Mouse (Mus musculus): ENCODE results near the gene Ptbp1.
A peak's percentile ranks its signal among the peaks of the same experiment; 100 is the strongest.
"Not testable (repeated sequence)": the region's sequence is repeated elsewhere in the genome, so short reads cannot be mapped to it uniquely, and the experiment has no call there.

Ptbp1 gene

DNA sequence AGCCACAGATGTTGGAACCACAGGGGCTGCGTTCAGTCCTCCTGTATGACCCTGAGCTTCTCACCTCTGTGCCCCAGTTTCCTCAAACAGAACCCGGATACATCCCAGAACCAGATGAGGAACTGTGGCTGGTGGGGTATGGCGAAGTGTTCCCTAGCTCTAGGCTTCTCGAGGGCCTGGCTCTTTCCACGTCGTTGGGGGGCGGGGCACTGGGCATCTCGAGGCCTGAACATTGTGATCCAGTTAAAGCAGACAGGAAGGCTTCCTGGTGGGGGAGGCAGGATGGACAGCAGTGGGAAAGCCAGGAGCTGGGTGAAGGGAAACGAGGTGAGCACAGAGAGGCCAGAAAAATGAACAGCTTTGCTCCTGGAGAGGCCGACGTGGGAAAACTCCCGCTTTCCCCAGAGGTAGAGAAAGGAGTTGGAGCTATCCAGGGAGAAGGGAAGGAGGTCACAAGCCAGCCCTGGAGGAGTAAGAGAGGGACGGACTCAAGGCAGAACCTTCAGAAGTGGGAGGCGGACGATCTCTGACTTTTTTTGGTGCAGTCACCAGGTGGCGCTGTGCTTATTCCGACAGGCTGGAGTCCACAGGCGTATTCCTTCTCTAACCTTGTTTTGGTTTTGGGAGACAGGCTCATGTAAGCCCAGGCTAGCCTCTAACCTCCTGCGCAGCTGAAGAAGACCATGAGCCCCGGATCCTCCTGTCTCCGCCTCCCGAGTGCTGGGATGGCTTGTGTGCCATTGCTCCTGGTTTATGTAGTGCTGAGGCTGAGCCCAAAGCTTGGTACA, 29.3 kb downstream of the Ptbp1 start:
- peak; percentile 85 for DNase-seq (ENCODE audit: low read depth)

DNA sequence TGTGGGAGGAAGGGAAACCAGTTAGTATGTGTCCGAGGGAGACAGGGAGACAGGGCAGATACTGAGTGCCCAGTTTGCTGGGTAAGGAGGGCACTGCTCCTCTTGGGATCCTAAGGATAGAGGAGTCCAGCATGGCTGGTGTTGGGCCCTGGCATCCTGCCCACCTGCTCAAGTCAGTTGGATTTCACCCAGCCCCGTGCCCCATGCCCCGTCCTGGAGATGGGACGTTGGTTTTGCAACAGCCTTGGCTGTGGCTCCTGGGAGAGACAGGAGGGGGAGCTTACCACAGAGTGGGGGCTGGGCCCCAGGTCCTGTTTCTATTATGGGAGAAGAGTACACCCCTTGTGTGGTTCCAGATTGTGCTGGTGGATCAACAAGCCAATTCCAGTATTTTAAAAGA, 30.2 kb downstream of the Ptbp1 start:
- DNase-seq (ENCODE audit: low read depth): no peak

DNA sequence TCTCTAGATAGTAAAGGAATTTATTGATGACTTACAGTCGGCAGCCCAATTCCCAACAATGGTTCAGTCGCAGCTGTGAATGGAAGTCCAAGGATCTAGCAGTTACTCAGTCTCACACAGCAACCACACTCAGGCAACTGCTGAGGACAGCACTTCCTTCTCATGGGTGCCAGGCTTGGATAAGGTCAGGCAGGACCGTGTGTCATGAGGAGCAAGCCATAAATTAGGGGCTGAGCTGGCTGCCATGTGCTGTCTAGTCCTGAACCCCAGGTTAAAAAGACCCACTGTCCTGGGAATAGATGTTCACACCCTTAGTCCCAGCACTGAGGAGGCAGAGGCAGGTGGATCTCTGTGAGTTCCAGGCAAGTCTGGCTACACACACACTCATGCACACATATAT, 30.7 kb downstream of the Ptbp1 start:
- DNase-seq (ENCODE audit: low read depth): not testable (repeated sequence)

DNA sequence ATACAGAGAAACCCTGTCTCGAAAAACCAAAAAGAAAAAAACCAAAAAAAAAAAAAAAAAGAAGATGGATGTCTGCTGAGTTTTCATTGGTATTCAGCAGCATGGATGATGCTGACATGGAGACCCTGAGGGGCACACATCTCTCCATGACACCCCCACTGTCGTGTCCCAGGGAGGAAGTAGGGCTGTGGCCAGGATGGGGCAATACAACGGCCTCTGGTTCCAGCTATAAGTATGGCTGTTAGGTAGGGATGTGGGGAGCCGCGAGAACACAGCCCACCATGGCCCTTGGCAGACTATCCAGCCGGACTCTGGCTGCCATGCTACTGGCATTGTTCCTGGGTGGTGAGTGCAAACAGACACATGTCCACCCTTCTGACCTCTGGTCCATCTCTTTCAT, 31.8 kb downstream of the Ptbp1 start, which contains the start of gene Elane:
Gene Elane, plus strand, starts transcription at position 194 of the 400 bp plus-strand sequence.
- DNase-seq (ENCODE audit: low read depth): no peak

DNA sequence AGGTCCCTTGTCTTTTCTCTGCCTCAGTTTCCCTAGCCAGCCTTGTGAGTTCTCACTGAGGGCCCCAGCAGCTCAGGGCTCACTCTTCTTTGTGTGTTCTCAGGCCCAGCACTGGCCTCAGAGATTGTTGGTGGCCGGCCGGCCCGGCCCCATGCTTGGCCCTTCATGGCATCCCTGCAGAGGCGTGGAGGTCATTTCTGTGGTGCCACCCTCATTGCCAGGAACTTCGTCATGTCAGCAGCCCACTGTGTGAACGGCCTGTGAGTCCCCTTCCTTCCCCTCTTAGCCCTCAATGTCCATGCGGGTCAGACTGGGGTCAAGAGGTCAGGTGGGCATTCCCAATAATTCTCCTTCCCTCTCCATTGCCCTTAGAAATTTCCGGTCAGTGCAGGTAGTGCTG, 32.4 kb downstream of the Ptbp1 start:
- no peak for DNase-seq (ENCODE audit: low read depth)

DNA sequence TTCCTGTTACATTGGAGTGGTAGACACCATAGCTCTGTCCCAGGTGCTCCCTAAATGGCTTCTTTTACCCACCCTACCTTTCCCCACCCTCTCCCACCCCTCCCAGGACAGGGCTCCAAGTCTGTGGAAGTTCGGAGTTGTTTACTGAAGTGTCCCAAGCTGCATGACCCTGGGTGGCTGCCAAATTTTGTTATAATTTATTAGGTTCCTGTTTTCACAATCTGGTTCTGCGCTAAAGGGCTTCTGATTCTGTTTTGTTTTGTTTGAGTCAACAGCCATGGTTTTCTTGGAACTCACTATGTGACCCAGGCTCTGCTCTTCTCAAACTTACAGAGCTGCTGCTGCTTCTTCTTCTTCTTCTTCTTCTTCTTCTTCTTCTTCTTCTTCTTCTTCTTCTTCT, 35.2 kb downstream of the Ptbp1 start:
- DNase-seq (ENCODE audit: low read depth): no peak

DNA sequence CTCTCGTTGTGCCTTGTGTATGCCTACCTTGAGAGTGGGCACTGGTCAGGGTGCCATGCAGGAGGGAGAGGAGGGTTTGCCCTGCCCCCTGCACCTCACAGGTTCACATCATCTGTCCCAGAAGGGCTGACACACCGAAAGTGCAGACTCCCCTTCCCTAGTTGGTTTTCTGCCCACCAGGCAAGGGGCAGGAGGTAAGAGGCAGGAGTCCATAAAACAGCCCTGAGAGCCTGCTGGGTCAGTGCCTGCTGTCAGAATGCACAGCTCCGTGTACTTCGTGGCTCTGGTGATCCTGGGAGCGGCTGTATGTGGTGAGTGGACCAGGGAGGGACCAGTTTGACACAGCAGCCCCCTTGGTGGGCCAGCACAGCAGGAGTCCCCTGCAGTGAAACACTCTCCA, 36.4 kb downstream of the Ptbp1 start, which contains the start of gene Cfd:
Gene Cfd, plus strand, starts transcription at position 184 of the 400 bp plus-strand sequence.
- DNase-seq (ENCODE audit: low read depth): no peak

DNA sequence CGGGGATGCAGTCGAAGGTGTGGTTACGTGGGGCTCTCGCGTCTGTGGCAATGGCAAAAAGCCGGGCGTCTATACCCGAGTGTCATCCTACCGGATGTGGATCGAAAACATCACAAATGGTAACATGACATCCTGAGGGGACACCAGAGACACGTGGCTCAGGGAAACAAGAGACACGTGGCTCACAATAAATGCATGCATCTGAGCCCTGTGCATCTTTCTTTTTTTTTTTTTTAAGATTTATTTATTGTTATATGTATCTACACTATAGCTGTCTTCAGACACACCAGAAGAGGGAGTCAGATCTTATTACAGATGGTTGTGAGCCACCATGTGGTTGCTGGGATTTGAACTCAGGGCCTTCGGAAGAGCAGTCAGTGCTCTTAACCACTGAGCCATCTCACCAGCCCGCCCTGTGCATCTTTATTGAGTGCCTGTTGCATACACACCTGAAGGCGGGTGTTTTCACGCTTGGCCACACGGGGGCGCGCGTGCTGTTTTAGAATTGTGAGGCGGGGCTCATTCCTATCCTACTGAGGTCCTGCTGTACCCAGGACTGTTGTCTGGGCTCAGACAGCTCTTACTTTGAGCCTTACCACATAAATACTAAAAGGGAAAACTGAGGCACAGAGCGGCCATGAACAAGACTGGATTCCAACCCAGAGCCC, 38.4 kb downstream of the Ptbp1 start:
- DNase-seq (ENCODE audit: low read depth): not testable (repeated sequence)

DNA sequence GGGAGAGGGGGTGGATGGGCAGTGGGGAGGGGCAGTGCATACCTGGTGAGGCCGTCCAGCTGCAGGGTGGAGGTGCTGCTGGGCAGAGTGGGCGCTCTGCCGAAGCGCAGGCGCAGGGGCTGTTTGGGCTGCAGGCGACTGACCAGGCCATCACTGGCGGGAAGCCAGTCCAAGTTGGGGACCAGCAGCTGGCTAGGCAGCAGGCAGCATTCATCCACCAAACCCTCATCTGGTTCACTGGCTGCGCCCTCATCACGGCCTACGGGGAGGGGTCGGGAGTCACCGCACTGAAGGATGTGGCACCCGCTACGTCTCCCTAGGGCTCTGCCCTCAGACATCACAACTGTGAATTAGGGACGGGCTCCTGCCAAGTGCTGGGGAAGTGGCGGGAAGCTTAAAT, 42.1 kb downstream of the Ptbp1 start:
- DNase-seq (ENCODE audit: low read depth): no peak

DNA sequence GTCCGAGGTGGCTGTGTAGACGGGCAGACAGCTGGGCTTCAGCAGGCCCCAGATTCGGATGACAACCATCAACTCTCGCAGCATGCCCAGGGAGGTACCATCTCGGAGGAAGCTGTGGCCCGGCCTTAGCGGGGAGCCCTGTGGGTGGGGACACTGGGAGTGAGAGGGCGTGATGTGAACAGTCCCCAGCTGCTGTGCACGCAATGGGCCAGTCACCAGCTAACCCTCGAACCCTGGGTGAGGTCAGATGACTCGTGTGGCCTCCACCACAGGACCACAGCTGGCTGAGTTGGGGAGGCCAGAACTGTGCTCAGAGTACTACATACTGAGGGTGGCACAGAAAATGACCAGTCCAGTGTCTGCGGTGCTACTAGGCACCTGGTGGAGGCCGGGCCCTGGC, 42.6 kb downstream of the Ptbp1 start:
- DNase-seq (ENCODE audit: low read depth): no peak

DNA sequence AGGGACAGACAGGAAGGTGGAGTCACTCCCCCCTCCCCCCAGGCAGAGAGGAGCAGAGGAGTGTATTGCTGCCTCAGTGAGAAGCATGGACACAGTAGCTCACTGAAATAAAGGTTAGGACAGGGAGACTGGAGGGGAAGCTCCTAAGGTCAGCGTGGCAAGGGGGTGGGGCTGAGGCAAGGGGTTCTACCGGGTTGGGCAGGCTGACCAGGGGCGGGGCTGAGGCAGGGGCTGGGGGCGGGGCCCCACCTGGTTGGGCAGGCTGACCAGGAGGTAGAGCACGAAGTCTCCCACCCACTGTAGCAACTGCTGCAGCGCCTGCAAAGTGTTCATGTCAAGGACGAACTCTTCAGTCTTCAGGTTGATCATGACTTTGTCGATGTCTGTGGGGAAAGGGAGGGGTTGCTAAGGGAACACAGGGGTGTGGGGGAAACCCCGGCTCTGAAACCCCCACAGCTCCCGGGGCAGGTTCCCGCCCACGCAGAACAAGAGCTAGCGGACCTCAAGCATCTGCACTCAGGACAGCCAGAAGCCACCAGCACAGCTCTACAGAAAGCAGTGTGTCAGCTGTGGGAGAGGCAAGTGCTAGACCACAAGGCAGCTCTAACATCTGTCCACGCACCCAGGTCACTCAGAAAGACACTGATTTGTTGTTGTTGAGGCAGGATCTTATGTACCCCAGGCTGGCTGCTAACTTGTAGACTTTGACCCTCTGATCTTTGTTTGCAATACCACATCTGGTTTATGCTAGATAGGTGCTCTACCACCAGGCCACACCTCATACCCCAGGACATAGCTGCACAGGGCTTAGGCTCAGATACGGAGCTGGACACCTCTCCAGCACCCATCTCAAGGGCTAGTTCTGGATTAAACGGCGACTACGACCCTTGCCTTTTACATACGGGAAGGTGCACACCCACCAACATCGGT, 43.4 kb downstream of the Ptbp1 start:
- DNase-seq (ENCODE audit: low read depth): no peak

DNA sequence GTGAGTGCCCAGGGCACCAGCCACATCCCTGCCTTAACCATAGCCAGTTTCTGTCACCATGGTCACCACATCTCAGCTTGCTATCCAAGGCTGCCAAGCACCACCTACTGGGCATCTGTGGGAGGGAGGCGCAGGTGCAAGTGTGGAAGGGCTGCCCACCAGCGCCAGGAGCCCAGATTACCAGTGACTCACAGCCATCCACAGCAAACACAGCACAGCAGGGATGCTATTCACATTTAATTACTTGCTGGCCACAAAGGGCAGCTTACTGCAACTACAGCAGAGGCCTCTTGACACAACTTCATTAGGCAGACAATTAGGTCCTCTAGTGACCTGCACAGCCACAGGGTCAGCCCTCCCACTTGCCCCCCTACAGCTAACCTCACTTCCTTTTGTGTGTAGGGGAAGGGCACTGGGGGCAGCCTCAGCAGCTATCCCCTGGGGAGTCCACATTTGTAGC, 46.8 kb downstream of the Ptbp1 start:
- no peak for DNase-seq (ENCODE audit: low read depth)

DNA sequence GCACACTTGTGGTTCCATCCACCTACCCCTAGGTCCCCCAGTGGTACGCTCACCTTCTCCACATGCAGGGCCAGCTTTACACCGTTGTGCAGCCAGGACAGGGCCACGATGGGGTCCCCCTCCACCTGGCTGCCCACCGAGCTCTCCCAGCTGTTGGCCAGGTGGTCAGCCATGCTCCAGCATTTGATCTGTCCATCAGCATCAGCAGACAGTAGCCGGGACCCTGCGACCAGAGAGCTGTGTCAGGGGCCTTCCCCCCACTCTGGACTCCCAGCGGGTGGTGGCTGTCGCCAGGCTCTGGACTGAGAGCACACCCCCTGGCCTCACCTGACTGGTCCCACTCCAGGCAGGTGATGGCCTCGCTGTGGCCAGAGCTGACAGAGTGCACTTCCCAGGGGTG, 52.5 kb downstream of the Ptbp1 start:
- DNase-seq (ENCODE audit: low read depth): no peak

DNA sequence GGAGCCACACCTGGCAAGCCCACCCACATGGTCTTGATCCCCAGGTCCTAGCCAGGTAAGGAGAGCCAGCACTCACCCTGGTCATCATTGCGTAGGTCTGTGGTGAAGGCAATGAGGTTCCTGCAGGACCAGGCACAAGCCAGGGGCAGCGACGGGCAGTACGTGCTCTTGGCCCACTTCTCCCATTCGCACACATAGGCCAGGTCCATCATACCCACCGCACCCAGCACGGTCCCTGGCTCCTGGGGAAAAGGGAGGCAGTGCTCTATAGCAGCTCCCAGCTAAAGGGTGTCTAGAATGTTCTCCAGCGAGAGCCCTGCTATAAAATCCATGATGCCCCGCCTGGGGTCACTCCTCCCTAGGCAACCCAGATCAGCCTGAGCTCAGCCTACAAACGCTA, 53.2 kb downstream of the Ptbp1 start:
- no peak for DNase-seq (ENCODE audit: low read depth)

DNA sequence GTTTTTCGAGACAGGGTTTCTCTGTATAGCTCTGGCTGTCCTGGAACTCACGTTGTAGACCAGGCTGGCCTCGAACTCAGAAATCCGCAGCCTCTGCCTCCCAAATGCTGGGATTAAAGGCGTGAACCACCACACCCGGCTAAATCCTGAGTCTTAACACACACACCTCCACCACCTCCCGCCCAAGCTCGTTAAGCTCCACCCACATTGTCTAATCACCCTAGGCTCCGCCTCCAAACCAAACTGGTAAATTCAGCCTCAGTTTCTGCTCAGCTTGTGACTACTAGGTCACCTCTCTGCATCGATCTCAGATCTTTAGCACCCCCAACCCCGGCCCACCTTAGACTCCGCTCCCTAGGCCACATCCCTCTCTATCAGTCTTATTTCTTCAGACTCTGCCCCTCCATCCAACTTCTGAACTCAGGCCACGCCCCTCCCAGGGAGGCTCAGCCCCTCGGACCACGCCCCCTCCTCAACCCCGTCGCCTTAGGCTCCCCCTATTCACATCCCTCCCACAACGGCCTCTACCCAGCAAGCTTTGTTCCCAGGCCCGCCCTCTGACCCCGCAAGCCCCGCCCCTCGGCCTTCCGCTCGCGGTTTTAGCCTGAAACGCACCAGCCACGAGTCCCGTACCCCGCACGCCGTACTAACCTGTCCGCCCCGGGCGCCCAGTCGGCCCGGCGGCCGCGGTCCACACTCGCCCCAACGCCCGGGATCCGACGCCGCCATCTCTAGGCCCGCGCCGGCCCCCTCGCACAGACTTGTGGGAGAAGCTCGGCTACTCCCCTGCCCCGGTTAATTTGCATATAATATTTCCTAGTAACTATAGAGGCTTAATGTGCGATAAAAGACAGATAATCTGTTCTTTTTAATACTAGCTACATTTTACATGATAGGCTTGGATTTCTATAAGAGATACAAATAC, 54.2 kb downstream of the Ptbp1 start, which contains the start of gene Med16:
Gene Med16, minus strand, starts transcription at position 757 of the 925 bp plus-strand sequence.
- DNase-seq (ENCODE audit: low read depth): peak; percentile 90

DNA sequence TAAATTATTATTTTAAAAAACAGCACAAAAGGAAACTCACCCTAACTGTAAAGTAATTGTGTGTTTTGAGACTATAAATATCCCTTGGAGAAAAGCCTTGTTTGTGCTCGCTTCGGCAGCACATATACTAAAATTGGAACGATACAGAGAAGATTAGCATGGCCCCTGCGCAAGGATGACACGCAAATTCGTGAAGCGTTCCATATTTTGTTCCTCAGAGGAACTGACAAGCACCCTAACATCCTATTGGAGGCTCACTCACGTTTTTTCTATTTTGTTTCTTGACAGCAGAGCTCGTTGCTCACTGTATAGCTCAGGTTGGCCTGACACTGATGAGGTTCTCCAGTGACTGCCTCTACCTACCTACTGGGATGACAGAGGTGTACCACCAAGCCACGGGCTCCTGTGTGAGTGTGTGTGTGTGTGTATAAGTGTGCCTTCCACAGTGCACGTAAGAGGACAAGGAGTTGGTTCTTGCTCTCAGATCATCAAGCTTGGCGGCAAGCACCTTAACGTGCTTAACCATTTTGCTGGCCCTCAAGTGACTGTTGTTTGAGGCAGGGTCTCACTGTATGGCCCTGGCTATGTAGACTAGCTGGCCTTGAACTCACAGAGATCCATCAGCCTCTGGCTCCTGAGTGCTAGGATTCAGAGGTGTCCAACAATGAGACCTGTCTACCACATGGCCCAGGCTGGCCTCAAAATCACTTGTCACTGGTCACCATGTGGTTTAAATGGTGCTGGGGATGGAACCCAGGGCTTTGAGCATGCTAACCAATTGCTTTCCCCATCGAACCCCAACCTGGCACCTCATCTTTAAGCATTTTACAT, 55.1 kb downstream of the Ptbp1 start:
- no peak for DNase-seq (ENCODE audit: low read depth)

DNA sequence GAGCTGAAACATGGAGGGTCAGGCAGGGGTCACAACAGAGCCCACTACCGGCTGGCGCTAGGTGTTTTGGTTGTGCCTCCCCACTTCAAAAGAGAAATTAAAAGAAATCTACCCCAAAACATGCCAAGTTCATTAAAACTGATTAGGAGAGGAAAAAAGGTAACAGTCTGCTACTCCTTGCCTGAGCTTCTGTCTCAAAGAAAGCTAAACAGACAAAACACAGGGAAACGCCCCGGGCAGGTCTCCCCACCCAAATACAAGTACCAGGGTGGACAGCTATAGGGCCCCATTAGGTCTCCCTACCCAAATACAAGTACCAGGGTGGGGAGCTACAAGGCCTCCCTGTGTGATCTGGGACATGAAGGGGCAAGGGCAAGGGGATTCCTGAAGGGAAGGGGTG, 56.3 kb downstream of the Ptbp1 start, which contains the start of gene Gm26602:
Gene Gm26602, plus strand, starts transcription at position 301 of the 400 bp plus-strand sequence.
- DNase-seq (ENCODE audit: low read depth): no peak

DNA sequence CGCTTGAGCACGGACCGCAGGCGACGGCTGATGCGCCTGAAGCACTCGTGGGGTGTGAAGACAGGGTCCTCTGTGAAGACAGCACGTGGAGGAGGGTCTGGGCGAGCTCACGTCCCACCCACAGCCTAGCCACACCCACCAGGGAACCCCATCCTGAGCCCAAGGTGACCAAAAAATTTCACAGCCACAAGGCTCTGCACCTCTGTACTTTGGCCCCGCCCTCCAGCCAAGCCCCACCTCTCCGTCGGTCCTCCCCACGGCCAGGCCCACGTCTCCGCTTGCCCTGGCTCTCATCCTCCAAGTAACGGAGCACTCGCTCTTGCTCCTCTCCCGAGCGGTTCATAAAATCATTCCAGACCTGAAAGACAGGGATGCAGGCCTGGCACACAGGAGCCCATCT, 58.2 kb downstream of the Ptbp1 start:
- no peak for DNase-seq (ENCODE audit: low read depth)
